Mouse (Mus musculus) G1E (cell line): Measurements from ENCODE around the gene Pim1. TPM values are rescaled to one million over a fixed set of nuclear protein-coding genes. Genes with fewer than 3 reads are reported as not detected.
A peak's percentile ranks its signal among the peaks of the same experiment; 100 is the strongest.

Experiments
- ATAC-seq: 2 replicates; pipeline ENCODE4 v1.8.0; 2016; ENCODE audit warnings: mild to moderate bottlenecking; ENCODE audit not compliant: insufficient number of reproducible peaks, poor library complexity, low FRiP score, severe bottlenecking; ENCODE audit errors: extremely low read depth
- DNase-seq: peaks from one replicate; pipeline ENCODE4 v3.0.0; 2012; ENCODE audit warnings: low spot score
- H3K27me3 ChIP-seq: 2 replicates; pipeline ENCODE4 v1.6.1; 2012; ENCODE audit warnings: mild to moderate bottlenecking, low read length, inconsistent platforms; ENCODE audit not compliant: insufficient read depth
- H3K36me3 ChIP-seq: replicated peaks from 2 replicates; pipeline ENCODE3; 2012; ENCODE audit warnings: mild to moderate bottlenecking, inconsistent platforms
- H3K4me1 ChIP-seq: 2 replicates; pipeline ENCODE4 v1.6.1; 2012; ENCODE audit warnings: low read depth, low read length, inconsistent platforms, mixed read lengths; ENCODE audit not compliant: insufficient read depth
- H3K4me3 ChIP-seq: 2 replicates; pipeline ENCODE4 v1.5.1; 2012; ENCODE audit warnings: low read depth, mild to moderate bottlenecking, inconsistent platforms, low read length, moderate library complexity, mixed read lengths
- H3K9me3 ChIP-seq: replicated peaks from 2 replicates; pipeline ENCODE4 v1.6.1; 2012; ENCODE audit warnings: inconsistent platforms
- CTCF ChIP-seq: IDR thresholded peaks from 2 replicates; pipeline ENCODE4 v1.5.1; 2012; ENCODE audit warnings: low read depth, low read length, inconsistent platforms, mixed read lengths
- GATA1 ChIP-seq: IDR thresholded peaks from 2 replicates; pipeline ENCODE4 v1.6.1; 2012; ENCODE audit warnings: borderline replicate concordance, low read length, inconsistent platforms, mixed read lengths
- GATA2 ChIP-seq: IDR thresholded peaks from 2 replicates; pipeline ENCODE4 v1.6.1; 2012; ENCODE audit warnings: low read depth, low read length, inconsistent platforms, borderline replicate concordance
- POLR2AphosphoS5 ChIP-seq: IDR thresholded peaks from 2 replicates; pipeline ENCODE4 v1.6.1; 2012; ENCODE audit warnings: low read depth, low read length, inconsistent platforms; ENCODE audit not compliant: insufficient replicate concordance
- TAL1 ChIP-seq: conservative IDR thresholded peaks from 2 replicates; pipeline ENCODE4 v1.6.1; 2012; ENCODE audit warnings: low read depth, low read length, inconsistent platforms, mixed read lengths
- polyA plus RNA-seq: library from polyadenylated mRNA; stranded (reverse); fragments of >175 nt; gene quantifications from 2 replicates; pipeline ENCODE4 v1.2.3, GENCODE M21; 2012
- total RNA-seq, 2 experiments: library from RNA; stranded (forward) in 1 of 2; stranded (reverse) in 1 of 2; fragments of 200-1000 nt in 1 of 2; fragments of >200 nt in 1 of 2; fragmentation: Nextera tagmentation in 1 of 2; gene quantifications; 2 replicates each; pipeline ENCODE4 v1.2.3; 2014 to 2017

Gene Pim1
- total RNA-seq (2014; fragmentation: Nextera tagmentation) = 151 and 167 TPM in 2 replicates
- total RNA-seq (2017) = 174 and 180 TPM in 2 replicates
- polyA plus RNA-seq = 123 and 154 TPM in 2 replicates

GRCm38 (mm10) chr17:29490713-29491581 is at the start of gene Pim1:
Pim1 (plus strand) TSS chr17:29490753.
- ATAC-seq = no peak
- no peak for TF ChIP-seq CTCF
- no peak for TF ChIP-seq GATA1
- TF ChIP-seq TAL1 = no peak
- TF ChIP-seq POLR2AphosphoS5 = no peak
- no peak for TF ChIP-seq GATA2
- Histone ChIP-seq H3K27me3 (no peaks in the 10 kb centered on the region), H3K4me1 (peaks cover 47% of the 10 kb centered on the region), H3K4me3 (peak within 1 kb of the TSS; percentile 99), H3K9me3 (no peaks in the 10 kb centered on the region), H3K36me3 (peaks cover 34% of the 10 kb centered on the region)
- no peak for DNase-seq

GRCm38 (mm10) chr17:29441562-29441961 is 49.0 kb upstream of the Pim1 start:
- no peak overlapping the region; the same call in 1 of the 2 replicates for H3K4me3 ChIP-seq
- ATAC-seq (no peak), DNase-seq (no peak)
- H3K27me3 ChIP-seq = no peaks in the 10 kb centered on the region
- H3K4me1 ChIP-seq = peaks cover 90% of the 10 kb centered on the region
- TF ChIP-seq CTCF = no peak
- TF ChIP-seq GATA1 = no peak
- H3K9me3 ChIP-seq = no peaks in the 10 kb centered on the region
- no peaks in the 10 kb centered on the region for H3K36me3 ChIP-seq

GRCm38 (mm10) chr17:29442131-29442557 is 48.4 kb upstream of the Pim1 start:
- Histone ChIP-seq H3K4me1 (peaks cover 88% of the 10 kb centered on the region), H3K27me3 (no peaks in the 10 kb centered on the region), H3K9me3 (no peaks in the 10 kb centered on the region), H3K4me3 (no peak overlapping the region; the same call in 1 of the 2 replicates), H3K36me3 (no peaks in the 10 kb centered on the region)
- no peak for ATAC-seq
- no peak for DNase-seq
- TF ChIP-seq CTCF (no peak), TAL1 (no peak), GATA2 (no peak), GATA1 (no peak), POLR2AphosphoS5 (no peak)

GRCm38 (mm10) chr17:29443724-29444123 is 46.8 kb upstream of the Pim1 start:
- Histone ChIP-seq H3K36me3 (no peaks in the 10 kb centered on the region), H3K4me3 (peak overlapping the region; percentile 5; the same call in 1 of the 2 replicates), H3K9me3 (no peaks in the 10 kb centered on the region), H3K4me1 (peaks cover 94% of the 10 kb centered on the region), H3K27me3 (no peaks in the 10 kb centered on the region)
- DNase-seq (peak; percentile 65), ATAC-seq (peak; percentile 25; the same call in 1 of the 2 replicates)
- TF ChIP-seq GATA2 (no peak), TAL1 (peak; percentile 67)

GRCm38 (mm10) chr17:29445072-29445471 is 45.5 kb upstream of the Pim1 start:
- H3K9me3 ChIP-seq = no peaks in the 10 kb centered on the region
- no peaks in the 10 kb centered on the region for H3K36me3 ChIP-seq
- DNase-seq (no peak), ATAC-seq (no peak)
- peaks cover 95% of the 10 kb centered on the region for H3K4me1 ChIP-seq
- H3K27me3 ChIP-seq = no peaks in the 10 kb centered on the region
- H3K4me3 ChIP-seq = peak overlapping the region; percentile 9; the same call in 1 of the 2 replicates
- TF ChIP-seq GATA1 = no peak
- no peak for TF ChIP-seq GATA2
- no peak for TF ChIP-seq POLR2AphosphoS5
- TF ChIP-seq TAL1 = no peak
- TF ChIP-seq CTCF = no peak

GRCm38 (mm10) chr17:29447323-29447722 is 43.2 kb upstream of the Pim1 start:
- Histone ChIP-seq H3K4me1 (peaks cover 91% of the 10 kb centered on the region), H3K9me3 (peaks cover 2% of the 10 kb centered on the region; the same call in 1 of the 2 replicates), H3K36me3 (no peaks in the 10 kb centered on the region), H3K4me3 (no peak overlapping the region; the same call in 1 of the 2 replicates), H3K27me3 (no peaks in the 10 kb centered on the region)
- TF ChIP-seq GATA2 = no peak
- TF ChIP-seq TAL1 = peak; percentile 82
- peak; percentile 72 for ATAC-seq
- peak; percentile 42 for DNase-seq

GRCm38 (mm10) chr17:29448055-29448454 is 42.5 kb upstream of the Pim1 start:
- DNase-seq (no peak), ATAC-seq (no peak)
- Histone ChIP-seq H3K9me3 (peaks cover 4% of the 10 kb centered on the region; the same call in 1 of the 2 replicates), H3K36me3 (no peaks in the 10 kb centered on the region), H3K4me1 (peaks cover 84% of the 10 kb centered on the region), H3K4me3 (peak overlapping the region; percentile 51; the same call in 1 of the 2 replicates), H3K27me3 (no peaks in the 10 kb centered on the region)
- no peak for TF ChIP-seq GATA2
- TF ChIP-seq POLR2AphosphoS5 = no peak
- no peak for TF ChIP-seq CTCF
- TF ChIP-seq GATA1 = no peak
- TF ChIP-seq TAL1 = no peak
